Mouse (Mus musculus): Measurements from ENCODE around the gene Mepce.

GRCm38 (mm10) chr5:137742048-137742447 lies 45.4 kb downstream of the Mepce start:
- TF ChIP-seq TAL1 (IDR thresholded peaks at IDR 0.05; ENCODE audit: low read length), result no peak
- TF ChIP-seq GATA1 (IDR thresholded peaks at IDR 0.05; ENCODE audit: low read length), result no peak

Data from erythroblast, embryonic 14.5 days (primary cell).